13 mouse cellular contexts compared by ENCODE assay signal in genomic region chr2:31904622-31905021, GRCm38 (mm10). TPM values are rescaled to one million over a fixed set of nuclear protein-coding genes. Genes with fewer than 3 reads are reported as not detected.
A peak's percentile ranks its signal among the peaks of the same experiment; 100 is the strongest.
DNase-seq lines count a peak whose midpoint lies in the region; ATAC-seq and TF ChIP-seq lines count a peak whose summit lies in the region.
"Had no signal": no experiment of that assay in that cellular context is flagged by ENCODE, and none has a peak within 500 bp of the region (broad histone marks: within the 10 kb centered on the region; RNA-seq: fewer than 3 reads in every experiment).

No protein-coding gene starts in this region.

- peak; percentile 53 for DNase-seq in hindbrain, embryonic 10.5 days (ENCODE audit: low spot score)
- no peak for DNase-seq in midbrain, postnatal 0 days (ENCODE audit: low spot score)
- DNase-seq in embryonic facial prominence, embryonic 10.5 days (ENCODE audit: low spot score), result peak; percentile 59
- DNase-seq in frontal cortex, postnatal 10 days (ENCODE audit: low spot score in 2 of 2), result no peak
- no peak for DNase-seq in kidney, adult 9 months
- DNase-seq: kidney, adult 8-10 months; spleen, adult 18-20 months had no signal

- H3K27me3 ChIP-seq in hindbrain, embryonic 10.5 days (ENCODE audit: insufficient read depth, poor library complexity, severe bottlenecking), result peaks cover 4% of the 10 kb centered on the region; the same call in 1 of the 2 replicates
- H3K27me3 ChIP-seq in hindbrain, embryonic 12.5 days, result 0 out of 2 replicates have a peak, but pooled peaks cover 4% of the 10 kb centered on the region
- H3K27me3 ChIP-seq in midbrain, postnatal 0 days (ENCODE audit: insufficient read depth, low read length), result no peaks in the 10 kb centered on the region
- H3K27me3 ChIP-seq in midbrain, embryonic 16.5 days (ENCODE audit: control insufficient read depth, insufficient read depth, low read depth, low read length), result no peaks in the 10 kb centered on the region
- H3K27me3 ChIP-seq in embryonic facial prominence, embryonic 10.5 days (replicated peaks; ENCODE audit: low read depth, poor library complexity, severe bottlenecking), result peaks cover 14% of the 10 kb centered on the region; the same call in 1 of the 2 replicates
- no peaks in the 10 kb centered on the region for H3K27me3 ChIP-seq in stomach, embryonic 16.5 days (ENCODE audit: control insufficient read depth, insufficient read depth, low read length)

- 0 out of 2 replicates have a peak overlapping the region, but pooled peaks have one; percentile 31 for H3K27ac ChIP-seq in hindbrain, embryonic 10.5 days
- H3K27ac ChIP-seq in hindbrain, embryonic 12.5 days, result no peak overlapping the region
- no peak overlapping the region for H3K27ac ChIP-seq in midbrain, postnatal 0 days (ENCODE audit: low read depth, low read length)
- H3K27ac ChIP-seq in midbrain, embryonic 16.5 days (ENCODE audit: low read length), result no peak overlapping the region
- peak overlapping the region; percentile 66 for H3K27ac ChIP-seq in embryonic facial prominence, embryonic 10.5 days (replicated peaks)
- no peak overlapping the region for H3K27ac ChIP-seq in stomach, embryonic 16.5 days (ENCODE audit: low read length)
- H3K27ac ChIP-seq: neural tube, embryonic 15.5 days had no signal

- H3K9ac ChIP-seq in hindbrain, embryonic 12.5 days, result no peak overlapping the region
- H3K9ac ChIP-seq in midbrain, postnatal 0 days (replicated peaks; ENCODE audit: low read length, poor library complexity, severe bottlenecking), result no peak overlapping the region
- H3K9ac ChIP-seq in midbrain, embryonic 16.5 days (ENCODE audit: low read depth, low read length), result no peak overlapping the region
- no peak overlapping the region for H3K9ac ChIP-seq in stomach, embryonic 16.5 days (ENCODE audit: low read length)
- H3K9ac ChIP-seq: neural tube, embryonic 15.5 days had no signal

- H3K4me2 ChIP-seq in hindbrain, embryonic 12.5 days (replicated peaks), result no peak overlapping the region
- no peak overlapping the region for H3K4me2 ChIP-seq in midbrain, postnatal 0 days (ENCODE audit: low read depth, low read length, poor library complexity, severe bottlenecking)
- no peak overlapping the region for H3K4me2 ChIP-seq in midbrain, embryonic 16.5 days (ENCODE audit: low read length)
- H3K4me2 ChIP-seq in stomach, embryonic 16.5 days (ENCODE audit: low read depth, low read length), result no peak overlapping the region
- H3K4me2 ChIP-seq: neural tube, embryonic 15.5 days had no signal

- H3K4me3 ChIP-seq in hindbrain, embryonic 10.5 days, result no peak overlapping the region
- no peak overlapping the region for H3K4me3 ChIP-seq in hindbrain, embryonic 12.5 days
- no peak overlapping the region for H3K4me3 ChIP-seq in midbrain, postnatal 0 days (ENCODE audit: low read depth, low read length)
- no peak overlapping the region for H3K4me3 ChIP-seq in midbrain, embryonic 16.5 days (ENCODE audit: low read depth, low read length)
- no peak overlapping the region for H3K4me3 ChIP-seq in embryonic facial prominence, embryonic 10.5 days
- no peak overlapping the region for H3K4me3 ChIP-seq in stomach, embryonic 16.5 days (replicated peaks; ENCODE audit: low read length)
- H3K4me3 ChIP-seq: neural tube, embryonic 15.5 days had no signal

- no peaks in the 10 kb centered on the region for H3K9me3 ChIP-seq in hindbrain, embryonic 10.5 days
- no peaks in the 10 kb centered on the region for H3K9me3 ChIP-seq in hindbrain, embryonic 12.5 days (replicated peaks)
- H3K9me3 ChIP-seq in midbrain, postnatal 0 days (ENCODE audit: low read length), result no peaks in the 10 kb centered on the region
- no peaks in the 10 kb centered on the region for H3K9me3 ChIP-seq in midbrain, embryonic 16.5 days (replicated peaks; ENCODE audit: control insufficient read depth, low read length, poor library complexity, severe bottlenecking)
- H3K9me3 ChIP-seq in embryonic facial prominence, embryonic 10.5 days, result no peaks in the 10 kb centered on the region
- H3K9me3 ChIP-seq in stomach, embryonic 16.5 days (replicated peaks; ENCODE audit: control insufficient read depth, low read length), result no peaks in the 10 kb centered on the region
- H3K9me3 ChIP-seq: neural tube, embryonic 15.5 days had no signal

- WGBS in hindbrain, embryonic 10.5 days, result 10% methylated on average over 8 of the region's 8 CpGs
- 7% methylated on average over 8 of the region's 8 CpGs for WGBS in hindbrain, embryonic 12.5 days
- 15% methylated on average over 8 of the region's 8 CpGs for WGBS in midbrain, postnatal 0 days
- 9% methylated on average over 8 of the region's 8 CpGs for WGBS in midbrain, embryonic 16.5 days
- 8% methylated on average over 8 of the region's 8 CpGs for WGBS in embryonic facial prominence, embryonic 10.5 days
- 12% methylated on average over 8 of the region's 8 CpGs for WGBS in stomach, embryonic 16.5 days

- peak; percentile 55 for TF ChIP-seq CTCF in midbrain, postnatal 0 days (IDR thresholded peaks at IDR 0.05)

- H3K36me3 ChIP-seq in hindbrain, embryonic 10.5 days, result no peaks in the 10 kb centered on the region
- H3K36me3 ChIP-seq in hindbrain, embryonic 12.5 days, result no peaks in the 10 kb centered on the region
- H3K36me3 ChIP-seq in midbrain, postnatal 0 days (ENCODE audit: insufficient read depth, low read length), result no peaks in the 10 kb centered on the region
- no peaks in the 10 kb centered on the region for H3K36me3 ChIP-seq in midbrain, embryonic 16.5 days (ENCODE audit: control insufficient read depth, insufficient read depth, low read length)
- no peaks in the 10 kb centered on the region for H3K36me3 ChIP-seq in embryonic facial prominence, embryonic 10.5 days (replicated peaks)
- H3K36me3 ChIP-seq in stomach, embryonic 16.5 days (ENCODE audit: control insufficient read depth, insufficient read depth, low read length), result no peaks in the 10 kb centered on the region
- H3K36me3 ChIP-seq: neural tube, embryonic 15.5 days had no signal

- H3K4me1 ChIP-seq in hindbrain, embryonic 10.5 days (replicated peaks), result peaks cover 52% of the 10 kb centered on the region
- peaks cover 20% of the 10 kb centered on the region for H3K4me1 ChIP-seq in hindbrain, embryonic 12.5 days
- H3K4me1 ChIP-seq in midbrain, postnatal 0 days (ENCODE audit: insufficient read depth, low read length), result no peaks in the 10 kb centered on the region
- peaks cover 4% of the 10 kb centered on the region for H3K4me1 ChIP-seq in midbrain, embryonic 16.5 days (ENCODE audit: control insufficient read depth, insufficient read depth, low read length)
- peaks cover 57% of the 10 kb centered on the region for H3K4me1 ChIP-seq in embryonic facial prominence, embryonic 10.5 days
- H3K4me1 ChIP-seq in stomach, embryonic 16.5 days (ENCODE audit: control insufficient read depth, insufficient read depth, low read length), result no peaks in the 10 kb centered on the region

- no peak for ATAC-seq in hindbrain, embryonic 12.5 days (ENCODE audit: low FRiP score)
- ATAC-seq in midbrain, postnatal 0 days (ENCODE audit: low FRiP score), result no peak
- ATAC-seq in midbrain, embryonic 16.5 days, result no peak
- peak; percentile 27; the same call in 1 of the 2 replicates for ATAC-seq in stomach, embryonic 16.5 days (ENCODE audit: insufficient read depth, low FRiP score)

RNA-seq across cellular contexts. Expression of gene Lamc3, which starts 17.5 kb away (rescaled TPM):
- 8.4 and 8.6 TPM in 2 replicates for polyA plus RNA-seq in hindbrain, embryonic 10.5 days (2016; fragmentation: Nextera tagmentation; extraction: Ambion mirVana)
- polyA plus RNA-seq in hindbrain, embryonic 12.5 days (2016; fragmentation: Nextera tagmentation; extraction: Ambion mirVana), result 7.2 and 7.6 TPM in 2 replicates
- 11.3 and 12.9 TPM in 2 replicates for total RNA-seq in midbrain, postnatal 0 days (2014; rRNA removed)
- 2.3 and 2.5 TPM in 2 replicates for polyA plus RNA-seq in midbrain, postnatal 0 days (2015; fragmentation: Nextera tagmentation; extraction: Ambion mirVana)
- 3.9 and 4.0 TPM in 2 replicates for polyA plus RNA-seq in midbrain, embryonic 16.5 days (2015; fragmentation: Nextera tagmentation; extraction: Ambion mirVana)
- polyA plus RNA-seq in embryonic facial prominence, embryonic 10.5 days (2016; fragmentation: Nextera tagmentation; extraction: Ambion mirVana), result 2.3 TPM in 2 replicates
- 1.3 and 1.9 TPM in 2 replicates for polyA plus RNA-seq in stomach, embryonic 16.5 days (2015; fragmentation: Nextera tagmentation; extraction: Ambion mirVana)
- total RNA-seq: megakaryocyte progenitor cell, adult 5-6 weeks had no signal

RNA-seq across cellular contexts. Expression of gene Aif1l, which starts 45.3 kb away (rescaled TPM):
- polyA plus RNA-seq in hindbrain, embryonic 10.5 days (2016; fragmentation: Nextera tagmentation; extraction: Ambion mirVana), result 47.3 and 71.6 TPM in 2 replicates
- polyA plus RNA-seq in hindbrain, embryonic 12.5 days (2016; fragmentation: Nextera tagmentation; extraction: Ambion mirVana), result 44.1 and 58.0 TPM in 2 replicates
- 20.2 and 24.1 TPM in 2 replicates for total RNA-seq in midbrain, postnatal 0 days (2014; rRNA removed)
- polyA plus RNA-seq in midbrain, postnatal 0 days (2015; fragmentation: Nextera tagmentation; extraction: Ambion mirVana), result 19.1 and 21.4 TPM in 2 replicates
- polyA plus RNA-seq in midbrain, embryonic 16.5 days (2015; fragmentation: Nextera tagmentation; extraction: Ambion mirVana), result 27.0 and 28.3 TPM in 2 replicates
- 89.0 and 93.2 TPM in 2 replicates for polyA plus RNA-seq in embryonic facial prominence, embryonic 10.5 days (2016; fragmentation: Nextera tagmentation; extraction: Ambion mirVana)
- 11.6 and 12.4 TPM in 2 replicates for polyA plus RNA-seq in stomach, embryonic 16.5 days (2015; fragmentation: Nextera tagmentation; extraction: Ambion mirVana)

RNA-seq across cellular contexts. Expression of gene Fibcd1, which starts 58.8 kb away (rescaled TPM):
- polyA plus RNA-seq in hindbrain, embryonic 10.5 days (2016; fragmentation: Nextera tagmentation; extraction: Ambion mirVana), result 0.60 and 2.0 TPM in 2 replicates
- 3.7 and 4.4 TPM in 2 replicates for polyA plus RNA-seq in hindbrain, embryonic 12.5 days (2016; fragmentation: Nextera tagmentation; extraction: Ambion mirVana)
- total RNA-seq in midbrain, postnatal 0 days (2014; rRNA removed), result 46.1 and 48.5 TPM in 2 replicates
- polyA plus RNA-seq in midbrain, postnatal 0 days (2015; fragmentation: Nextera tagmentation; extraction: Ambion mirVana), result 19.4 and 21.0 TPM in 2 replicates
- 16.4 and 20.9 TPM in 2 replicates for polyA plus RNA-seq in midbrain, embryonic 16.5 days (2015; fragmentation: Nextera tagmentation; extraction: Ambion mirVana)
- 0.17 and 0.35 TPM in 2 replicates for polyA plus RNA-seq in embryonic facial prominence, embryonic 10.5 days (2016; fragmentation: Nextera tagmentation; extraction: Ambion mirVana)
- polyA plus RNA-seq in stomach, embryonic 16.5 days (2015; fragmentation: Nextera tagmentation; extraction: Ambion mirVana), result 0.19 and 0.24 TPM in 2 replicates
- total RNA-seq: common myeloid progenitor, adult 5-6 weeks; megakaryocyte progenitor cell, adult 5-6 weeks had no signal

Comparison
In these comparisons a context has a peak if more than half of its experiments do, and no peak if none do; other contexts are left out.
1. H3K27ac ChIP-seq: peak in hindbrain, embryonic 10.5 days (single experiment) and embryonic facial prominence, embryonic 10.5 days (single experiment); none in hindbrain, embryonic 12.5 days (single experiment), midbrain, postnatal 0 days (single experiment), midbrain, embryonic 16.5 days (single experiment) and stomach, embryonic 16.5 days (single experiment).
2. DNase-seq: peak in hindbrain, embryonic 10.5 days (single experiment) and embryonic facial prominence, embryonic 10.5 days (single experiment); none in midbrain, postnatal 0 days (single experiment), frontal cortex, postnatal 10 days (0 of 2) and kidney, adult 9 months (single experiment).